Mouse (Mus musculus): ENCODE measurements around the gene Adamts16. TPM values are rescaled to one million over a fixed set of nuclear protein-coding genes. Genes with fewer than 3 reads are reported as not detected.
A peak's percentile ranks its signal among the peaks of the same experiment; 100 is the strongest.

Gene Adamts16
- polyA plus RNA-seq, 1 experiment from 2014 or later, result 2.1 TPM

DNA sequence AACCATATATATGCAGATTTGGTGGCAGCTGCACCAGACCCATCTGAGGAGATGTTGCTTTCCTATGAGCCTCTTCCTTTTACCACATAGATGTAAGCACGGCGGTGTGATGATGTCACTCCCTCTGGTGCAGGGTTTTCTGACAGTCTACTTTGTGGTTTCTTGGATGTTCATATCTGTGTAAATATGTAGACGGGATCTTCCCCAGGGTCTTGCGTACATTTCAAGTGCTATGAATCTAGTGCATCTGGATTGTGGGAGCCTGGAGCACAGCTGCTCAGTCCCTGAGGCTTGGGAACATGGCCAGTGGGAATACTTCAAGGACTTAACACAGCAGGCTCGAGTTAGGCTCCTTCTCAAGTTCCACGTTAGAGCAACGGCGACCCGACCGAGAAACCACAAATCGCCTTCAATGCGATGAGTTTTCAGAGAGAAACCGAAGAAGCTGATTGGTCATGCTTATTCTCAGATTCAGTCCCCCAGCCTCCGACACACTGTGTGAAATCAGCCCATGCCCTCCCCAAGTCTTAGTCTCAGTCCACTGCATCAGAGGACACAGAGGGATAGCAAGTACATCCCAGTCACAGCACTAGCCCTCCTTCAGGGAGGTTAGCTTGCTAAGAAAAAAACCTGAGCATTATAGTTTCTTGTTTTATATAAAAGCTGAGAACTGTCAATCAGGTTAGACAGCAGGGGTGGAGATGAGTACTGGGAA is 95.2 kb downstream of the Adamts16 start:
- Histone ChIP-seq H3K36me3 (no peaks in the 10 kb centered on the region), H3K27ac (no peak overlapping the region), H3K4me3 (no peak overlapping the region), H3K9ac (no peak overlapping the region), H3K9me3 (no peaks in the 10 kb centered on the region), H3K4me2 (replicated peaks) (no peak overlapping the region), H3K4me1 (peaks cover 5% of the 10 kb centered on the region; the same call in 1 of the 2 replicates), H3K27me3 (peaks cover 11% of the 10 kb centered on the region; the same call in 1 of the 2 replicates)
- peak; percentile 79 for ATAC-seq (ENCODE audit: low FRiP score, low read depth)
- WGBS, result 56% methylated on average over 14 of the region's 14 CpGs

DNA sequence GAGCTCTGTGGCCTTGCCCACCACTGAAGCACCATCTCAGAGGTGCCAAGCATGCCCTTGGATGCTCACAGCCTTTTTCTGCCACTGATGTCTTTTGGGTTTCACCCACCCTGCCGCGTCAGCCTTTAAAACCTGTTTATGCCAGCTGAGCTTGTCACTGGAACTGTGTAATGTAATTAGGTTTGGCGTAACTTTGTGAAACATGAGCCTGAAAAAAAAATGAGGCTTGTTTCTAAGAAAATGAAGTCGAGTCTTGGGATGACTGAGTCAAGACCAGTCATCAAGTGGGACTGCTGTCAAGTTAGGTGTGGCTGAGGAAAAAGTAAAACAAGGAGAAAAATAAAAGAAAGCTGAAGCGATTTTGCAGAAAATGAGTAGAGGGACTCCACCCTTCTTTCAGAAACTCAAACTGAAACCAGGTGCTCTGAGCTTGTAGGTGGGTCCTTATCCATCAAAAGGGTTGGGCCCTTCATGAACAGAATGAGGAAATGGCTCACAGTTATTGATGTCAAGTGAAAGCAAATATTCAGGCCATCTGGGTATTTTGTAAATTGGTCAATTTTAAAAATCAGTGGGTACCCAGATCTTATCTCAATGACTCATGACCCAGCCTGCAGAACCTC is 97.1 kb downstream of the Adamts16 start:
- Histone ChIP-seq H3K4me2 (replicated peaks) (no peak overlapping the region), H3K36me3 (no peaks in the 10 kb centered on the region), H3K27me3 (peaks cover 11% of the 10 kb centered on the region; the same call in 1 of the 2 replicates), H3K4me1 (peaks cover 21% of the 10 kb centered on the region), H3K4me3 (no peak overlapping the region), H3K9ac (no peak overlapping the region), H3K27ac (no peak overlapping the region), H3K9me3 (no peaks in the 10 kb centered on the region)
- ATAC-seq (ENCODE audit: low FRiP score, low read depth), result no peak
- 53% methylated on average over 5 of the region's 5 CpGs for WGBS

DNA sequence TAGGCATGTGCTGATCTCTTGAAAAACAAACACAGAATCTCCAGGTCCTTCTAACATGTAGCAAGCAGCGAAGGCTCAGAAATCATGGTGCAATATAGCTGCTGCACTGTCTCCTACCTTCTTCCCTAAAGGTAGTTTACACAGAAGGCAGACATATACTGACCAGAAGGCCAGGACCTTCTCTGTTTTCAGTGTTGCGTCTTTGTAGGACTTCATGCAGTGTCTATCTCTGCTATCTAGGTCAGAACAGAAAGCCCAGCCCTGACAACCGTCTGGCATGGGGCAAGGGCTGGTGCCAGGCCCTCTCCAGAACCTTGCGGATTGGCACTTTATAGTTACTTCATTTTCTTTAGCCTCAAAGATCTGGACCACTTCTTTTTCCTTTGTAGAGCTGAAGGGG is 98.9 kb downstream of the Adamts16 start:
- no peak overlapping the region for H3K9ac ChIP-seq
- 85% methylated on average over 4 of the region's 4 CpGs for WGBS
- peaks cover 21% of the 10 kb centered on the region for H3K4me1 ChIP-seq
- no peak overlapping the region for H3K4me2 ChIP-seq (replicated peaks)
- H3K4me3 ChIP-seq, result no peak overlapping the region
- no peak for ATAC-seq (ENCODE audit: low FRiP score, low read depth)
- peaks cover 20% of the 10 kb centered on the region; the same call in 1 of the 2 replicates for H3K27me3 ChIP-seq
- no peaks in the 10 kb centered on the region for H3K9me3 ChIP-seq
- H3K27ac ChIP-seq, result no peak overlapping the region
- H3K36me3 ChIP-seq, result no peaks in the 10 kb centered on the region

DNA sequence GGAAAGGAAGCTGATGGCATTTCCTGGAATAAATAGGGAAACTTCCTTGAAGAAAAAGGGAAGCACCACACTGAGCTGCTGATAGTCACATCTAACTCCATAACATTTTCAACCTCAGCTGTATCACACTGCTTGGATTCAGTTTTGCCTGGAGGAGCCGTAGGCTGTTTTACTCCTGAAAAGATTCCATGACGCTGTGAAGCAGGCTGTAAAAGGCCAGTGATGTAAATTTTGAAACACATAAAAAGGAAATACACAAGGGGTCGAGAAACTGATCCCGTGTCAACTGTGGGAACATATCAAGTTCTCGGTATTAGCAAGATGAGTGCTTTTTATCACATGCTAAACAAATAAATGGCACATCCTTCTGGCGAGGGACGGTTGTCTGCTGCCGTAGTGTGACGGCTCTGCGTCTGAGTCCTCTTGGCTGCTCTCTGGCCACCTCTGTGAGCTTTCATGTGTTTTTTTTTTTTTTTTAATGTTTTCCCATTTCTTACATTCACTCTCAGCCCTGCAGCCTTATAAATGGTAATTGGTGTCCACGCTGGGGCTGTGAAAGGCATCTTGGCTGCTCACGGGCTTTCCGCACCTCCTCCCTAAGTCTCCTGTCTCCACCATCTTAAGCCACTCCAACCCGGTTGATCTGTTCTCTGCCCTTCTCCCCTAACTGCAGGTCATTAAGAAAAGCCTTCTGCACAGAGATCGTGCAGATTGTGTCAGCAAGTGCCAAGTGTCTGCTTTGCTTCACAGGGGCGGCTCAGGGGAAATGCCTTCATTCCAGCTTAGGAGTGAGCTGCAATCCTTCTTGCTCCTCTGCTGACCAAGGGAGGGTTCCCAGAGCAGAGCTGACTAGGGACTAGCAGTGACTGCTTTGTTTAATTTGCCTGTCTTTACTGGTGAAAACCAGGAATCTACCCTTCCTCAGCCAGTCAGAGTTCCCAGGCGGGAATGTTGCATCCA is 101.0 kb downstream of the Adamts16 start:
- ATAC-seq (ENCODE audit: low FRiP score, low read depth), result peak; percentile 72; the same call in 1 of the 2 replicates
- Histone ChIP-seq H3K9me3 (no peaks in the 10 kb centered on the region), H3K27ac (peak overlapping the region; percentile 52), H3K4me3 (no peak overlapping the region), H3K36me3 (no peaks in the 10 kb centered on the region), H3K4me2 (replicated peaks) (peak overlapping the region; percentile 44), H3K9ac (no peak overlapping the region), H3K4me1 (peaks cover 34% of the 10 kb centered on the region), H3K27me3 (peaks cover 20% of the 10 kb centered on the region; the same call in 1 of the 2 replicates)
- 21% methylated on average over 17 of the region's 17 CpGs for WGBS

DNA sequence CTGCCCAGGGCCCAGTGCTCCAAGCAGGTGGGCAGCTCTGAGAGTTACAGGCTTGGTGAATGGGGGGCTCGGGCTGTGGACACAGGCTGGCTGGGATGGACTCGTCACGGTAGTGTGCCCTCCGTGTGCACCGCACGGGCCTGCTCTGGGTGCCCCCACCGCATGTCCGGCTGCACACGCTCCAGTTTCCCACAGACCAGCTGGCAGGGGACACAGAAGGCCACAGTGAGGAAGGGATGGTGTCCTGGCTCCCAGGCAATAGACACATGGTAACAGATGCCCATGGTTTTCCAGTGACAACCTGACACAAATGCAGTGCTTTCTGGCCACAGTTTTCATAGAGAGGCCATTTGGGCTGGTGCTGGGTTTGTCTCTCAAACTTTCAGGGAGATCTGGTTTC is 102.8 kb downstream of the Adamts16 start:
- no peak overlapping the region for H3K9ac ChIP-seq
- no peaks in the 10 kb centered on the region for H3K36me3 ChIP-seq
- no peaks in the 10 kb centered on the region for H3K9me3 ChIP-seq
- no peak overlapping the region for H3K4me3 ChIP-seq
- no peak overlapping the region for H3K27ac ChIP-seq
- ATAC-seq (ENCODE audit: low FRiP score, low read depth), result no peak
- H3K27me3 ChIP-seq, result peaks cover 15% of the 10 kb centered on the region; the same call in 1 of the 2 replicates
- peaks cover 41% of the 10 kb centered on the region for H3K4me1 ChIP-seq
- 91% methylated on average over 9 of the region's 9 CpGs for WGBS
- H3K4me2 ChIP-seq (replicated peaks), result no peak overlapping the region

DNA sequence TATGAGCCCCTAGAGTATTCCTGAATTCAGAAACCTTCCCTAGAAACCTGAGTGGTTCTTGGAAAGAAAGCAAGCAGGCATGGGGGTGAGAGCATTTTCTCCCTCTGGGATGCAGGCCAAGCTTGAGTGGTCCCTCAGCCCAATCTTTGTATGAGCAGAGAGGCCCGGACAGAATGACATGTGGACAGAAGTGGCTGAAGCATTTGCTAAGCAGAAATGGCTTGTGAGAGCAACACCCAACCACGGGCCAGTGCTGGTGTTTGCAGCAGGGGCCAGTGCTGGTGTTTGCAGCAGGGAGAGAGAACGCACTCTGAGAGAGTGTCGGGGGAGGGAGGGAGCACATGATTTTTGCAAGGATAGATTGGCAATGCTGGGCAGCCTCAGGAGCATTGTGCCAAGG is 105.2 kb downstream of the Adamts16 start:
- Histone ChIP-seq H3K27me3 (0 out of 2 replicates have a peak, but pooled peaks cover 8% of the 10 kb centered on the region), H3K4me1 (peaks cover 41% of the 10 kb centered on the region), H3K4me2 (replicated peaks) (no peak overlapping the region), H3K9me3 (no peaks in the 10 kb centered on the region), H3K36me3 (no peaks in the 10 kb centered on the region), H3K4me3 (no peak overlapping the region), H3K27ac (no peak overlapping the region), H3K9ac (no peak overlapping the region)
- WGBS, result 54% methylated on average over 4 of the region's 4 CpGs
- ATAC-seq (ENCODE audit: low FRiP score, low read depth), result no peak

DNA sequence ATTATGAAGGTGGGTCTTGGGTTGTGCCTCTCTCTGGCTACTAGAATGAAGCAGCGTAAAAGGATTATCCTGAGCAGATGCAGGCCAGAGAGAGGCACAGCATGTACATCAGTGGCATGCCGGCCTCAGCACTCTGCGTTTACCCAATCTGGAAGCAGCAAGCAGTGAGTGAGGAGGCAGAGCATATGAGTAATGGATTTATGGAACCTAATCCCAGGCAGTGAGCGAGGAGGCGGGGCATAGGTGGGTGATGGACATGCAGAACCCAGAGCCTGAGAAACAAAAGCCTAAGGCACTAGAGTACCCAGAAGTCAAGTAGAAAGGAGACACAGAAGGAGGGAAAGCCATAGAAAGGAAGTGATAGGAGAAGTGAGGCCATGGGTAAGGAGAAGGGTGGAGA is 107.0 kb downstream of the Adamts16 start:
- Histone ChIP-seq H3K4me3 (no peak overlapping the region), H3K9ac (no peak overlapping the region), H3K9me3 (no peaks in the 10 kb centered on the region), H3K4me1 (peaks cover 36% of the 10 kb centered on the region), H3K4me2 (replicated peaks) (no peak overlapping the region), H3K27ac (no peak overlapping the region), H3K36me3 (no peaks in the 10 kb centered on the region), H3K27me3 (0 out of 2 replicates have a peak, but pooled peaks cover 8% of the 10 kb centered on the region)
- no peak for ATAC-seq (ENCODE audit: low FRiP score, low read depth)
- 61% methylated on average over 5 of the region's 5 CpGs for WGBS

DNA sequence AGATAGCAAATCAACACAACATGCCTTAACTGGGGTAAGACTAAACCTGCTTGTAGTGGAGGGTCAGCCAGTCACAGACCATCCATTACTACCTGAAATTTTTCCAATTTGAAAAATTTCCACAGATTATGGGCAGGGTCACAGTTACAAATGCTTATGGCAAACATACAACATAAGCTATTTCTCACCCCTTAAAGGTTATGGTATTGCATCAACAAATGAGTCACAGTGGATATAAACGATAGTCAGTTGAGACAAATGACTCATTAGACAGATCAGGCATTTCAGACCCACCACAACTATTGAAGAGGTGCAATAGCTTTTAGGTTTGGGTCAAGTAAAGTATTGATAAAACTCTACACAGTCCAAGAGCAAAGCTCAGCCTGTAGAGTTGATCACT is 107.7 kb downstream of the Adamts16 start:
- no peak overlapping the region for H3K4me2 ChIP-seq (replicated peaks)
- H3K4me1 ChIP-seq, result peaks cover 36% of the 10 kb centered on the region
- H3K27ac ChIP-seq, result no peak overlapping the region
- 0 out of 2 replicates have a peak, but pooled peaks cover 8% of the 10 kb centered on the region for H3K27me3 ChIP-seq
- H3K9ac ChIP-seq, result no peak overlapping the region
- ATAC-seq (ENCODE audit: low FRiP score, low read depth), result no peak
- 87% methylated on average over 1 of the region's 1 CpGs for WGBS
- no peaks in the 10 kb centered on the region for H3K9me3 ChIP-seq
- no peak overlapping the region for H3K4me3 ChIP-seq
- no peaks in the 10 kb centered on the region for H3K36me3 ChIP-seq

DNA sequence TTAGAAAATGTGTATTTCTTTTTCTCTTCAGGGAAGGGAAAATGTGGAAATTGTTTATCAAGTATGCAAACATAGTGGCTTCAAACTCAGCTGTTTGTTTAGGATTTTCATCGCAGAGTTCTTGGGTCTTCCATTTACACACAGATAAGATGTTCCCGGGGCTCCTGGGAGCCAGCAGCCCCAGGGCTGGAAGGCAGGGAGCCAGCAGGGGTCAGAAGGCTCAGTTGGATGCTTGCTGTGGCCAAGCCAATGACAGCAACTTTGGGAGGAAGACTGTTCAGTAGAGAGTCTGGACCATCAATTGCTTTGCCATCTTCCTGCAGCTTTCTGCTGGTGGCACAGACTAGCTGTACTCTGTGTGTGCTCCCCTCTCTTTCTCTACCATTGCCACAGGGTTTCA is 108.4 kb downstream of the Adamts16 start:
- Histone ChIP-seq H3K27me3 (0 out of 2 replicates have a peak, but pooled peaks cover 1% of the 10 kb centered on the region), H3K4me2 (replicated peaks) (no peak overlapping the region), H3K9ac (no peak overlapping the region), H3K36me3 (no peaks in the 10 kb centered on the region), H3K9me3 (no peaks in the 10 kb centered on the region), H3K4me1 (peaks cover 36% of the 10 kb centered on the region), H3K4me3 (no peak overlapping the region), H3K27ac (no peak overlapping the region)
- 69% methylated on average over 2 of the region's 2 CpGs for WGBS
- ATAC-seq (ENCODE audit: low FRiP score, low read depth), result no peak

DNA sequence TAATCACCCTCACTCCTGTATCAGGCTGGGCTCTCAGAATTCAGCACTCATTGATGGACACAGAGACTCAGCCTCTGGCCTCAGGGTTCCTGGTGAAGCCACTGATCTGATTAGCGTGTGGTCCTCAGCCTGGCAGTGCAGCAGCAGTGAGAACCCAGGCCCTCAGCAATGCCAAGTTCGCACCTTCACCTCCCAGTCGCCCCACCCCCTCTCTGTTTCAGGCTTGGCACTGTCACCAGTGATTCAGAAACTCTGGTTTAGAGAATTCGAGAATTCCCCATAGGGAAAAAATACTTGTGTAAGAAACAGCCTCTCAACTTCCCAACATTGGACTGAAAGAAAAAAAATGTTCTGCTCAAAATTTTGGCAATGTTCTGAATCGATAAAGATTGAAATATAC is 108.8 kb downstream of the Adamts16 start:
- peaks cover 36% of the 10 kb centered on the region for H3K4me1 ChIP-seq
- no peak for ATAC-seq (ENCODE audit: low FRiP score, low read depth)
- 71% methylated on average over 5 of the region's 5 CpGs for WGBS

DNA sequence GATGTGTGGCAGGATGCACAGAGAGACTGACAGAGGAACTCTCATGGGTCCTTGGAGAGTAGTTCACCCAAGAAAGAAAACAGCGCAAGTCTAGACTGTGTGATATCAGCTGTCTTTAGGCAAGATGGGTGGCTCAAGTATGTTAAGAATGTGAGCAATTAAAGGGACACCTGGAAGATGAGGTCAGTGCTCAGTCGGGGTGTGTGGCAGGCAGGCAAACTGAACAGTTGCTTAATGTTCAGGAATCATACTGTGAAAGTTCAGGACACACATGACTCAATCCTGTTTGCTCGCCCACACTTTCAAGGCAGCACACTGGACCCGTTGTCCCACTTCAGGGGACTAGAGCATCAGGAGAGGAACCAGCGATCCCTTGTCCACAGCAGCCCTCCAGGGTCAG is 110.3 kb downstream of the Adamts16 start:
- Histone ChIP-seq H3K27me3 (no peaks in the 10 kb centered on the region), H3K27ac (no peak overlapping the region), H3K4me3 (no peak overlapping the region), H3K4me1 (peaks cover 27% of the 10 kb centered on the region), H3K9me3 (no peaks in the 10 kb centered on the region), H3K36me3 (no peaks in the 10 kb centered on the region), H3K4me2 (replicated peaks) (no peak overlapping the region), H3K9ac (no peak overlapping the region)
- ATAC-seq (ENCODE audit: low FRiP score, low read depth), result no peak
- WGBS, result 59% methylated on average over 5 of the region's 5 CpGs

More for the DNA sequence above, 108.8 kb downstream of the Adamts16 start:
- H3K9ac ChIP-seq, result no peak overlapping the region
- no peak overlapping the region for H3K4me2 ChIP-seq (replicated peaks)
- H3K9me3 ChIP-seq, result no peaks in the 10 kb centered on the region
- H3K36me3 ChIP-seq, result no peaks in the 10 kb centered on the region
- no peak overlapping the region for H3K4me3 ChIP-seq
- no peak overlapping the region for H3K27ac ChIP-seq
- H3K27me3 ChIP-seq, result no peaks in the 10 kb centered on the region

DNA sequence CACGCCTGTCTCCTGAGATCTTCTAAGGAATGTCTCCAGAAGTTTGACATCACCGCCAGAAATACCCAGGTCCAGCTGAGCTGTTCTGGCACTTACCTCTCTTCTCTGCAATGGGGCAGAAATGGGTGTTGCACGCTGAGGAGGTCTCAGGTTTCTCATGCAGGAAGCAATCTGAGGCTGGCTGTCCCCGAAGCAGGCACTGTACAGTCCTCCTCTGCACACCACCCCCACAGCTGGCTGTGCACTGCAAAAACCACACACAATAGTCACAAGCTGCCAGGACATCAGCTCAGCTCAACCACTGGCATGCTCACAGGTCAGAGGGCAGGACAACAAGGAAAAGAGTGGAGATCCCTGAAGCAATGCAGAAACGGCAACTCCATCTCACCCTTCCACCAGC is 111.6 kb downstream of the Adamts16 start:
- Histone ChIP-seq H3K9me3 (no peaks in the 10 kb centered on the region), H3K9ac (no peak overlapping the region), H3K36me3 (no peaks in the 10 kb centered on the region), H3K27ac (no peak overlapping the region), H3K4me3 (no peak overlapping the region), H3K4me1 (peaks cover 17% of the 10 kb centered on the region), H3K27me3 (no peaks in the 10 kb centered on the region), H3K4me2 (replicated peaks) (no peak overlapping the region)
- WGBS, result 37% methylated on average over 5 of the region's 5 CpGs
- 0 out of 2 replicates have a peak, but pooled peaks have one; percentile 53 for ATAC-seq (ENCODE audit: low FRiP score, low read depth)
